Mouse (Mus musculus) brain, embryonic 18.5 days (tissue): Measurements from ENCODE around the gene Dapk1.
A peak's percentile ranks its signal among the peaks of the same experiment; 100 is the strongest.
"Not testable (repeated sequence)": the region's sequence is repeated elsewhere in the genome, so short reads cannot be mapped to it uniquely, and the experiment has no call there.

Experiments
- DNase-seq: peaks from one replicate; pipeline ENCODE4 v3.0.0-alpha.2; 2012; ENCODE audit warnings: low read depth, low spot score

Dapk1 gene

DNA sequence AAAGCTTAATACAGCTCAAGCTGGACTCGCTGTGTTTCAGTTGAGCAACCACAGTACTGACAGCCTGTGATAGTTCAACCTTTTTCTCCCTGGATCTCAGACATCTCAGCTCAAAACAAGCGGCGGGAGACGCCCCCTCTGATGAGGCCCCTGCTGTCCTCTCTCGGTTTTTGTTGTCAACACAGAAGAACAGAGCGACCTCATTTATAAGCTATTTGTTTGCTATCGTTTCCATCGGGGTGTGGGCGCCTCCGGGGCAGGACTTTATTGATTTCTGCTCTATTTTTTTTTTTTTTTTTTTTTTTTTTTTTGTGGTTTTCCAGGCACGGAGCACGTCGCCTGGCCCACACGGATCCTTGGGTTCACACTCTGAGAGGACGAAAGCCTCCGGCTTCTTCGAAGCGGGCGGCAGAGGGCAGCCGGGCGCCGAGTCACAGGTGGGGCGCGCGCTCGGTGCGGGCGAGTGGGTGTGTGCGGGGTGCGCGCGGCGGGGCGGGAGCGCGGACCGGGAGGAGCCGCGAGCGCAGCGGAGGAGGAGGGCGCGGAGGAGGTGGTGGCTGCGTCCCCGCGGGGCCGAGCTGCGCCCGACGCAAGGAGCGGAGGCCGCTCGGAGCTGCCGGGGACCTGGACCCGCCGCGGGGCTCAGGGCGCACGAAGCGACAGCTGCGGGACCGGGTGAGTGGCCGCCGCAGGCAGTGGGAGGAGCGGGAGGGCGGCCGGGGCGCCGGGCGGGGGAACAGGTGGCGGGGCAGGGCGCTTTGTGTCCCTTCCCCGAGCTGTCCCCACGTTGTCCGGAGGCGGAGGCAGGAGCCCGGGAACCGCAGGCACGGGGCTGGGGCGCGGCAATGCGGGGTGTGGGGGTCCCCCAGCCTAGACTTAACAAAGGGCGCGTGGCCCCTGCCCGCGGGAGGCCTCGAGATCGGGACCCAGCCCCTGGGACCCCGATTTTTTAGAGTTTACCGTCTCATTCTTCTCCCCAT, at the start of gene Dapk1:
Gene Dapk1 (plus strand): TSS at position 512 of the 980 bp plus-strand sequence.
- peak; percentile 70 for DNase-seq

DNA sequence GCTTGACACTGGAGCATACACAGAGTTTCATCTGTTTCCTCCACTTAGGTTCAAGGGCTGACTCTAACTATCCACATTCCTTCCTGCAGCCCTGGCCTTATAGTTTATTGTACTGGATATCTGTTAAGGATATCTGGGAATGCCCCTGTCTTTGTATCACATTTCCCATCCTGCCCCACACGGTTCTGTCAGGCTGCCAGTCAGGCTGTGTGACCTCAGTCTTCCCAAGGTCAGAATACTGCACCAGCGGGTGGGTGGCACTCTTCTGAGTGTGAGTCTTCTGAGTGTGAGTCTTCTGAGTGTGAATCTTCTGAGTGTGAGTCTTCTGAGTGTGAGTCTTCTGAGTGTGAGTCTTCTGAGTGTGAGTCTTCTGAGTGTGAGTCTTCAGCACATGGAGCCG, 48.4 kb upstream of the Dapk1 start:
- DNase-seq = no peak

DNA sequence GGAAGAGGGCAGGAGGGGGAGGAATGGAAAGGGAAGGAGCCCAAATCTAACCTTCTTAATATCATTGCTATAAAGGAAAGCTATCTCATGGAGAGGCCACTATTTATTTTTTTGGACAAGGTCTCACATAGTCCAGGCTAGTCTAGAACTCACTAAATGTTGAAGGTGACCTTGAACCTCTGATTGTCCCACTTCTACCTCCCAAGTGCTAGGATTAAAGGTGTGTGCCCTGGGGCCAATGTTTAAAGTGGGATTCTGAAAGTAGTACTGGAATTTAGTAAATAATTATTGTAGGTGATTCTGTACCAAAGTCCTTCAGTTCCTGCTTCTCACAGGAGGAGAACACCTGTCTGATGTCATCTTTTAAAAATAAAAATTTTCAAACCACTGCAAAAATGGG, 45.3 kb upstream of the Dapk1 start:
- no peak for DNase-seq

DNA sequence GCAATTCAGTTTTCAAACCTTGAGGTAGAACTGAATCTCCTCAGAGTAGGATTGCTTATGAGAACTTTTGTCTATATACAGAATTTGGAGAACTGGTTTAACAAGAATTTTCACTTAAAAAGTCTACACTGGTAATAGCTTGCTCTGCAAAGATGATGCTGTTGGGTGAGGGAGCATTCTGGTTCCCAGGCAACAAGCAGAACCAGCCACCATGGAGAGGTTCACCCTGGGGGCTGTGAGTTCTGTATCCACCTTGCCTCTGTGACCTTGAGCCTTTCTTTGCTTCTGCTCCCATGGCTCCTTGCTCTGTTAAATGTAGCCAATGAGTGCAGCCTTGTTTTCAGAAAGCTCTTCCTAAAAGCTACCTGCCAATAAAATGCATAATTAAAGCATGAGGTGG, 44.8 kb upstream of the Dapk1 start:
- DNase-seq = no peak

DNA sequence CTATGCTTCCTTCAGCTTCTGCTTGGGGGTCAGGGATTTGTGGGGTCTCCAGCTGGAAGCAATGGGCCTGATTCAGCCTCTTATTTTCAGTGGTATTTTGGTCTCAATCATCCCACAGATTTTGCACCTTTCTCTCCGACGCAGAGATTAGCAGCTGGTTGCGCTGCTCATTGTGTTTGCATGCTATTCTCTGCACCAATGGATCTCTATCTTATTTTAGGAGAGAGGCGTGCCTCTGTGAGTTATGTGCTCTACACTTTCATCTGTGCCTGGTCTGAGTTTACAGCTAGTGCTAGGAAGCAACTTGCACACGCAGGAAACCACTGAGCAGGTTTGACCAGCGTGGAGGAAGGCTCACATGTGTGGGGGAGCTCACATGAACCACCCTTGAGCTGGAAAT, 37.4 kb upstream of the Dapk1 start:
- DNase-seq = no peak

DNA sequence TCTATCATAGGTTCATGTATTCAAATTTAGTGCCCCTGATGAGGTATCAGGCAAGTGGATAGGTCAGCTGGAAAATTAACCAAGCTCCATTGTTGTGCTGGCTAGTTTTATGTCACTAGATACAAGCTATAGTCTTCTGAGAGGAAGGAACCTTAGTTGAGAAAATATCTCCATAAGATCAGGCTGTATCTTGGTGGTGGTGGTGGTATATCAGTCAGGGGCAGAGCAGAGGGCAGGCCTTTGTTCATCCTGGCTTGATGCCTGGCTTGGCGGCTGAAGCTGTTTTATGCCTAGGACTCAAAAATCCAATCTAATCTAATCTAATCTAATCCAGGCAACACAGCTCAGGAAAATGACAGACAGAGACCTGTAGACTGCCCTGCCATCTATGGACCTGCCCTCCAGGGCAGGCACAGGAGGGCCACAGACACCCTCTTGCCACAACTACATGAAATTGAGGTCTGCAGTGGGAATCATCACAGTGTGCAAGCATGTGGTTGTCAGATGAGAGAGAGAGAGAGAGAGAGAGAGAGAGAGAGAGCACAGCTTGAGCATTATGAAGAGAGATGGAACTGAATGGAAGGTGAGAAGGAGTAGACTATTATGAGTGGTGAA, 32.7 kb upstream of the Dapk1 start:
- DNase-seq = no peak

DNA sequence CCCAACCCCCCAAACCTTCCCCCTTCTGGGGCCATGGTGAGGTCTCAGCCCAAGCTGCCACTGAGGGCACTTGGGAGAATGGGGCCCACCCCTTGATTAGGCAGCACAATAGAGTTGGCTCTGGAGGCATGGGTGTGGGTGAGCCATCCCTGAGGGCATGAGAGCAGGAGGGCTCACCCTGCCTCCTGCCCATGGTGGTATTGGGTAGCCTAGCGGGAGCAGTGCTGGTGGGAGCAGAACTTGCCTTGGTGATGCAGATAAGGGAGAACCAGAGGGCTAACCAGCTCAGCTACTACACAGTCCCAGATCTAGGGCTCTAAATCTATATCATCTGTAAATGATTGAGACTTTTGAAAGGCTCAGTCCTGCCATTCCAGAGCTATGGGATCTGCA, 32.2 kb upstream of the Dapk1 start:
- DNase-seq = no peak

DNA sequence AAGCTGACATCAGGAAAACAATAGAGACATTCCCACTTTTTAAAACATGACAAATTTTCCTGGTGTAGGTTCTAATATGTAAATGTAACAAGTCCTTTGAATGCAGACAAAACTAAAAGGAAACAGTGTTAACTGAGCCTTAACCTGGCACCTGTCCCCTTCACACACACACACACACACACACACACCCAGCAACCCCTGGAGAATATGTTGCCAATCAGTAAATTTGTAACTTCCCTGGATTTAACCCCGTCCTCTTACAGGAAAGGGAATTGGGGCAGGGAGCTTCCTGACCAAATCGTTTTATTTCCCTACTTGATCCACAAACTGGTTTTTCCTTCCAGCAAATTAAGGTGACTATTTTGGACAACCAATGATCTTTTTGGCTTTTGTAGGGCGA, 28.2 kb upstream of the Dapk1 start:
- DNase-seq = no peak

DNA sequence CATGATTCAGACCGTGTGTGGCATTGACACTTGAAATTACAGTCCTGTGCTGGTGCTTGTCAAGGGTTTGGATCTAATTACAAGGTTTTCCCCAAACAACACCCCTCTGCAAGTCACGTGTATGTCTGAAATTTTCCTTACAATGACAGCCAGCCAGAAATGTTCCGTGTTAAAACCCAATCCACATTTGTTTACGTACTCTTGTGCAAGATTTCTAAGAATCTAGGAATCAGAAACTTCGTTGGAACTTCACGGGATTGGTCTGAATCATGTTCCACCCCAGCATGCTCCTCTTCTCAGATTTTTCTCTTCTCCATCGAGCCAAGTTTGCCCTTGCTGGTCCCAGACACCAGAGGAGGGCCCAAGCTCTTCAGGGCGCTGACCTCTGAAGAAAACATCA, 27.8 kb upstream of the Dapk1 start:
- DNase-seq = no peak

DNA sequence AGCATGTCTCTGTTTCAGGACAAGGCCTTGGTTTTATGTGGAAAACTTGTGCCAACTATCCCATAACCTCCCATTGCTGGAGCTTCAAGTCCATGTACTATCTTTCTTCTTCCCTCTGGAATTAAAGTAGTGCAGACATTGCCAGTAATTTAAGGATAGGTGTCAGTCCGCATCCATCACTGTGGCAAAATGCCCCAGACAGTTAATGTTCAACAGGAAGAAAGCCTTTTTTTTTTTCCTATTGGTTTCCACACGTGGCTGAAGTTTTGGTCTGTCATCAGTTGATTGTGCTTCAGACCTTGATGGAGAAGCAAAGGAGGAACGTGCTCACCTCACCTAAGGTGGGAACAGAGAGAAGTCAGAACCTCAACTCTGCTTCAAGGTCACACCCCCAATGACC, 23.2 kb upstream of the Dapk1 start:
- DNase-seq = no peak

DNA sequence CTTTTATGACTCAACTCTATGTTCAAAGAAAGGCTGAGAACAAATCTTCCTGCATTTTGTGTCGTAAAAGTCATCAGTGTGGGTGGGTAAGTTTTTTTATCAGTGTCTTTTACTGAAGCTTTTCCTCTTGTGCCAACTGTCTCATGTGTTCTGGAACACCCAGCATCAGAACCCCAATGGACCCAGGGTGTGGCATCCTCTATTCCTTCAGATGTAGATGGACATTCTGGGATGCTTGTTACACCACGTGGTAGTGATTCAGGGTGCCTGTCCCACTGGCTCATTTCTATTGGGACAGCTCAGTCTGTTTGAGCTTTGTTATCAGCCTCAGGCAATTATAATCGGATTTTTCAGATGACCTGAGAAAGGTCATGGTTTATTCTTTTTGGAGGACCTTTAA, 6.9 kb upstream of the Dapk1 start:
- no peak for DNase-seq

DNA sequence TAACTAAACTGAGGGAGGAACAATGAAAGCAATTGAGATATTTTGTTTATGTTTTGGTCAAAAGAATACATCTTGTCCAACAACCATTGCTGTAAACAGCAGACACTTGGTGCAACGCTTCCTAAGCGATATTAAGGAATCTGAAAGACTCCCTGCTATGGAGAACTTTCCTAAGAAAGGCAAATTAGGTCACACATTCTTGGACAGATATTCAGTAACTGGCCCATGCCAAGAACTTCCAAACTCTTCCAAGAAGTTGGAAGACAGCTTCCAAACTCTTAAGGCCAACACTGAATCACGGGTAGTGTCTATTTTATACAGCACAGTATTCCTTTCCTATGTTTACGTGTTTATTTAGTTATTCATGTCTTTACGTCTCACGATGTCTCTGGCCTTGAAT, 6.2 kb upstream of the Dapk1 start:
- DNase-seq = no peak

DNA sequence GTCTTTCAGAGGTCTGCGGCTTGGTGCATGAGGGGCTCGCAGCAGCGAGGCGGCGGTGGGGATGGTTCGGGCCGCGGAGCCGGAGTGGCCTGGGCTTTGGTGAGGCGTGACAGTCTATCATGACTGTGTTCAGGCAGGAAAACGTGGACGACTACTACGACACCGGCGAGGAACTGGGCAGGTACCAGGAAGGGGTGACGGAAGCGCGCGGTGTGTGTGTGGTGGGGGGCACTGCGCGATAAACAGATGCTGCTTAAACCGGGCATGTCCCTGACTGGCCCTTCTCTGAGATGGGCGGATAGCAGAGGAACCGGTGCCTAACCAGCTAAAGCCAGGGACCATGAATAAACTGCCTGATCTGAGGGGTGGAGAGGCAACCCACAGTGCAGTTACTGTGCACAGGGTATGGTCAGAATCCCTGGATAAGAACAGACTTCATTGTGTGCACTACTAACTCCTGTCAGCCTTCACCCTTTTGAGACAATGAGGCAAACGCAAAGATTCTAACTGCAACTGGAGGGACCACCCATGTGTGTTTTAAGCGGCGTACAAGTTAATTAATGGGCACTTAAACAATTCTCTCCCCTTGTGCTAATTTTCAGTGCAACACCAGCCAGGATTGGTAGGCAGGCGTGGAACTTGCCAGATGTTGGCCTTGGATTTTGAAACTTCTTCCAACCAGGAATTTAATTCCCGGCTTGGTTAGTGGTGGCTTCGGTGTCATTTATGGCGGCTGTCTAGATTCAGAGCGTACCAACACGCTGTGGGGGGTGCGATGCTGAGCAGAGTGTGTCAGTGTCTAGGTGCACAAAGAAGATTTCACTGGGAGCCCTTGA, 887 bp downstream of the Dapk1 start:
- no peak for DNase-seq

DNA sequence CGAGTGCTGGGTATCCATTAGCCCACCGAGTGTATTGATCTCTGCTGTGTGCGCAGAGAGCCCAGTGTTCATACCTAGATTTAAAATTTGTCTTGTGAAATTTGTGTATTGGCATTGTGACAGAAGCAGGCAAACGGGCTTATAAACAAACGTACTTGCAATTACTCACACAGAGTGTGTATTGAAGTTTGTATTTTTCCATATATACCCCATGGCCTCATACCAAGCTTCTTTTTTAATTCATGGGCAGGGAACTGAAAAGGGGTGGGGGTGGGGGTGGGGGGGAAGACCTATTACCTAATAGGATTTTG, 1.5 kb downstream of the Dapk1 start:
- no peak for DNase-seq

DNA sequence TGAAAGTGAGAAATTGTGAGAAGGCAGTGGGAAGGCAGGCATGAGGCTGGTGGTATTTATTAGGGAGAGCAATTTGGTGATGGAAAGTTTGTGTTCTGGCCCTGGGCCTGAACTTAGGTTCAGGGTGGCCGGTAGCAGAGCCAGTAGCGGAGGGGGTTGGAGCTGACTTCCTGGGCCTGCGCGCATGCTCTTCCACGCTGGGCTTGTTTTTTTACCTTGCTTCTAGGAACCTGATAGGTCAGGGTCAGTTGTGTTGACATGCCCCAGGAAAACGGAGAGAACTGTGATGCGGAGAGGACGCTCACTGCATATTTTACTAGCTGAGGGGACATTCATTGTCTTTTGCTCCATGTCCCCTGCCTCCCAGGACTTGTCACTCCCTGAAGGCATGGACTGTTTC, 5.7 kb downstream of the Dapk1 start:
- DNase-seq = no peak

DNA sequence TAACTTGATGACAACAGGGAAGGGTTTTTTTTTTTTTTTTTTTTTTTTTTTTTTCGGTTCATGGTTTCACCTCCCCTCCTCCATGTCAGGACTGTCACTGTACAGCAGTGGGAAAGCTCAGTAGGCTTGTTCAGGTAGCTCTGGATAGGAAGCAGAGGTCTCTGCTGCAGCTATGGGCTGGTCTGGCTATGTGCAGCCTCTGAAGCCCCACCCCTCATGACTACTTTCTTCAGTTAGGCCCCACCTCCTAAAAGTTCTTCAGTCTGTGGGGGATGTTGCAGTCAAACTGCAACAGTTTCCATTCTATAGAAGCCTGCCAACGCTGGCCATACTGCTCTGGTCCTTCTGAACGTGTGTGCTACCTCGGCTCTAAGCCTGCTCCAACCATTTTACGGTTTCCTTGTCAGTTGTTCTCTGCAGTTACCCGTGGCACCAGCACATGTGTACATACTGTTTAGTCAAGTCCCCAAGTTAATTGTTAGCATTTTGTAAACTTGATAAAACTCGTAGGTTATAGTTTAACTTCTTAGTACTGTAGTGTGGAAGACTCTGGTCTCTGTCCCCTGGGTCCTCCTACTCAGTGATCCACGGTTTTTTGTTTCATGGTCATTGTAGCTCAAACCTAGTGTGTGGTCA, 6.8 kb downstream of the Dapk1 start:
- no peak for DNase-seq

DNA sequence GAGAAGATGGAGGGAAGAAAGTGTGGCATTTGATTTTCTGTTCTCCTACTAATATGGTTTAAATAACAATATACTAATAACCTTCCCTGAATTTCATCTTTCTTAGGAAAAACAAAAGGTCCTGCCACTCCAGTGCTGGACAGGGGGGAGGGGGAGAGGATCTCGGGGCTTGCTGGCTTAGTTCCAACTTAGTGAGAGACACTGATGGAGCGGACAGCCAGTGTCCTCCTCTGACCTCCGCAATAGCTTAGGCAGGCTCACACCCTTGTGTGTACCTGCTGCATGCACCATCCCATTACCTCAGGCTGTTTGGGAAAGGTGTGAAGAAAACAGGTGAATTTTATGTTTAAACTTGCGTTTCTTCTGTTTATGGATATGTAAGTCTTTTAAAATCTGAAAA, 7.5 kb downstream of the Dapk1 start:
- DNase-seq = no peak

DNA sequence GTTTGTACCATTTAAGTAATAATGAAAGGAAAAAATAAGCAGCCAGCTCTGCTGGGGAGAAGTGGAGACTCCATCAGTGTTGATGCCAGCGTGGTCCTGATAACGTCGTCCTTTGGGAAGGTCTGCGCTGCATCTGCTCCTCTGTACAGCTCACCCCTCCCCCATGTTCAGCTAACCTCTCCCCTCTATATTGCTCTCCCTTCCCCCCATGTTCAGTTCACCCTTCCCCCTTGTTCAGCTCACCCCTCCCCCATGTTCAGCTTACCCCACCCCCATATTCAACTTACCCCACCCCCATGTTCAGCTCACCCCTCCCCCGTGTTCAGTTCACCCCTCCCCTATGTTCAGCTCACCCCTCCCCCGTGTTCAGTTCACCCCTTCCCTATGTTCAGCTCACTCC, 8.8 kb downstream of the Dapk1 start:
- no peak for DNase-seq

DNA sequence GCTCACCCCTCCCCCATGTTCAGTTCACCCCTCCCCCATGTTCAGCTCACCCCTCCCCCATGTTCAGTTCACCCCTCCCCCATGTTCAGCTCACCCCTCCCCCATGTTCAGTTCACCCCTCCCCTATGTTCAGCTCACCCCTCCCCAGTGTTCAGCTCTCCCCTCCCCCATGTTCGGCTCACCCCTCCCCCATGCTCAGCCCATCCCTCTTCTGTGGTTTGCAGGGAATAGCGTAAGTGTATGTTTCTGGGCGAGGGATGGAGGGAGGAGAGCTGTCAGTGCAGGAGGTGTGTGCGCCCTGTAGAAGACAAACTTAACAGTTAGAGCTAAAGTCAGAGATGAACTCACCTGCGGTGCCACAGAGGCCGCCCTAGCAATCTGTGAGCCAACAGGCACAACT, 9.2 kb downstream of the Dapk1 start:
- not testable (repeated sequence) for DNase-seq

DNA sequence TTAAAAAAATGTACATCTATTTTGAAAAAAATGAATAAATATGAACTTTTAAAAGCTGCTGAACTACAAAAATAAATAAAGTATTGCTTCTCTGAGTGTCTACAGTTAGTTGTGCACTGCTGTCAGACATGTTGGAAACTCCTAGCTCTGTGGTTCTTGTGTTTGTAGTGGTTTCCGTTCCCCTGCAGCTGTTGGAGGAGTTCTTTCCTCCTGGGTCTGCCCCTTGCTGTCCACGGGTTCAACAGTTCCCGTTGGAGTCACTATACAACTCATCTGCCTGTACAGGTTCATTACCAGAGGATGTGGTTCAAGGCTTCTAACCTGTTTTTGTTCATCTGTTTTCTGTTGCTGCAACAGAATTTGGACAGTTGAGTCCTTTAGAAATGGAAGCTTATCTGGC, 10.4 kb downstream of the Dapk1 start:
- DNase-seq = no peak

DNA sequence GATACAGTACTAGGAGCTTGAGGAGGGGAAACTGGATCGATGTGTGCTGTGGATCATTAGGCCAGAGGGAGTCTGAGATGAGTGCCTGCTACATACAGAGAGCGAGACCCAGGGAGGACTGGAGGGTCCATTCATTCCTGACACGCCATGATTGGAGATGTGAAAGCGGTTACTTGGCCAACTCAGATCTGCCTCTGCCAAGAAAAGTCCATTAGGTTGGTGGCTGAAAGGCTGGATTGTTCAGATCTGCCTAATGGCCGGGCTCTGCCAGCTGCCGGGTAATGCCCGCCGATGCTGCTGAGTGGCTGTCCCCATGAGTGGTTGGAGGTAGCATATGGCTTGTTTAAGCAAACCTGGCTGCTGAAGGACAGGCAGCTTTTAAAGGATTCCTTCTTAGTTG, 12.4 kb downstream of the Dapk1 start:
- DNase-seq = peak; percentile 59

DNA sequence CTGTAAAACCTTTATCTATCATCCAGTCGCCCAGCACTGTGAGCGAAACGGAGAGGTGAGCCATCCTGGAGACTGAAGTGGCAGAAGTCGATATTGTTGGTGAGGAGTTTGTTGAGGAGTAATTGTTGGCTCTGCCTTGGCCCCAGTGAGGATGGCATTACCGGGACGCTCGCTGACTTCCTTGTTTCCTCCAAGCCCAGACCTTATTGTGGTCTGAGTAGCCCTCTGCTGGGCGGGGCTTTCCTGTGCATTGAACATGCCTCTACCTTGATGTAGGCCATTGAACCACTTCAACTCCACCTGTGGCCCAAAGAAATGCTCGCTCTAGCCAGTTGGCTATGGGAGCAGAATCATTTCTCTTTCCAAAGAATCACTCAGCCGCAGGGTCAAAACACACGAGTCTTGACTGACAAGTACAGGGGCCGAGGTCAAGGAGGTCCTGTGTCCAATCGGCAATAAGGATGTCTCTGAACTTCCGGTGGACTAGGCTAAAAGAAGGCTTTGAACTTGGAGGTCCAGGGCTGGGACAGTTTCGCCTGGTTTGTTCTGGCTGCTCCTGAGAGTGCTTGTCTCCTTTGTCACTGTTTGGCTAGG, 13.4 kb downstream of the Dapk1 start:
- no peak for DNase-seq
